Mouse (Mus musculus): ENCODE measurements around the gene 1700020L24Rik. TPM values are rescaled to one million over a fixed set of nuclear protein-coding genes. Genes with fewer than 3 reads are reported as not detected.

Gene 1700020L24Rik
- polyA plus RNA-seq, 1 experiment from 2014 or later: 0.31 TPM

- Histone ChIP-seq H3K27ac (ENCODE audit: low read depth, low read length) (peak overlapping the region; percentile 94), H3K4me2 (ENCODE audit: low read depth) (peak overlapping the region; percentile 94), H3K4me3 (ENCODE audit: low read depth, low read length) (peak overlapping the region; percentile 93), H3K36me3 (ENCODE audit: control insufficient read depth, insufficient read depth, low read length) (no peaks in the 10 kb centered on the region), H3K4me1 (ENCODE audit: control insufficient read depth, insufficient read depth, low read length) (peaks cover 7% of the 10 kb centered on the region), H3K27me3 (ENCODE audit: control insufficient read depth, insufficient read depth, low read length) (no peaks in the 10 kb centered on the region), H3K9ac (ENCODE audit: low read length) (peak overlapping the region; percentile 87), H3K9me3 (ENCODE audit: control insufficient read depth, low read length) (no peaks in the 10 kb centered on the region)
- ATAC-seq (ENCODE audit: insufficient read depth, low FRiP score, low TSS enrichment): peak; percentile 83
- DNase-seq (ENCODE audit: low spot score): no peak
- under 1% methylated on average over 35 of the region's 52 CpGs for WGBS
Observed at GRCm38 (mm10) chr11:83473235-83474016, 35.9 kb downstream of the 1700020L24Rik start.

Other genes starting within 250 kb of the 1700020L24Rik start
- gene Slfn3, start 246.3 kb upstream of the 1700020L24Rik start, polyA plus RNA-seq (2014; fragmentation: Nextera tagmentation; extraction: Ambion mirVana): not detected in 2 replicates
- gene Slfn14, start 151.0 kb upstream of the 1700020L24Rik start, polyA plus RNA-seq (2014; fragmentation: Nextera tagmentation; extraction: Ambion mirVana): 0.82 and 1.1 TPM in 2 replicates
- gene Ap2b1, start 138.7 kb upstream of the 1700020L24Rik start, polyA plus RNA-seq (2014; fragmentation: Nextera tagmentation; extraction: Ambion mirVana): 134 and 137 TPM in 2 replicates
- gene Pex12, start 135.1 kb upstream of the 1700020L24Rik start, polyA plus RNA-seq (2014; fragmentation: Nextera tagmentation; extraction: Ambion mirVana): 17.0 and 17.9 TPM in 2 replicates
- 7.0 and 7.2 TPM in 2 replicates for gene Rasl10b, start 28.5 kb upstream of the 1700020L24Rik start, polyA plus RNA-seq (2014; fragmentation: Nextera tagmentation; extraction: Ambion mirVana)
- 0.08 TPM in 1 of 2 replicates, not detected in the other for gene Gas2l2, start 8.2 kb upstream of the 1700020L24Rik start, polyA plus RNA-seq (2014; fragmentation: Nextera tagmentation; extraction: Ambion mirVana)
- 3.1 and 3.2 TPM in 2 replicates for gene Mmp28, start 25.4 kb downstream of the 1700020L24Rik start, polyA plus RNA-seq (2014; fragmentation: Nextera tagmentation; extraction: Ambion mirVana)
- 9.1 TPM in 2 replicates for gene Taf15, start 35.4 kb downstream of the 1700020L24Rik start, polyA plus RNA-seq (2014; fragmentation: Nextera tagmentation; extraction: Ambion mirVana)
- gene Heatr9, start 84.5 kb downstream of the 1700020L24Rik start, polyA plus RNA-seq (2014; fragmentation: Nextera tagmentation; extraction: Ambion mirVana): not detected in 2 replicates
- gene Ccl5, start 92.8 kb downstream of the 1700020L24Rik start, polyA plus RNA-seq (2014; fragmentation: Nextera tagmentation; extraction: Ambion mirVana): not detected in 2 replicates
- gene Ccl9, start 141.0 kb downstream of the 1700020L24Rik start, polyA plus RNA-seq (2014; fragmentation: Nextera tagmentation; extraction: Ambion mirVana): 0.88 and 3.2 TPM in 2 replicates
- gene Ccl6, start 155.4 kb downstream of the 1700020L24Rik start, polyA plus RNA-seq (2014; fragmentation: Nextera tagmentation; extraction: Ambion mirVana): 1.3 and 2.5 TPM in 2 replicates
- gene Rpl9-ps1, start 207.9 kb downstream of the 1700020L24Rik start, polyA plus RNA-seq (2014; fragmentation: Nextera tagmentation; extraction: Ambion mirVana): not detected in 2 replicates
- gene Ccl3, start 211.7 kb downstream of the 1700020L24Rik start, polyA plus RNA-seq (2014; fragmentation: Nextera tagmentation; extraction: Ambion mirVana): 0.95 and 1.0 TPM in 2 replicates
- gene Ccl4, start 224.9 kb downstream of the 1700020L24Rik start, polyA plus RNA-seq (2014; fragmentation: Nextera tagmentation; extraction: Ambion mirVana): 0.37 and 1.1 TPM in 2 replicates

Measured in neural tube, embryonic 11.5 days (tissue).